Mouse (Mus musculus) erythroblast, adult 5-6 weeks (primary cell): ENCODE results near the gene Nacc1. TPM values are rescaled to one million over a fixed set of nuclear protein-coding genes. Genes with fewer than 3 reads are reported as not detected.

Source experiments
- ATAC-seq: replicated peaks from 2 replicates; pipeline ENCODE4 v1.8.0; 2016; ENCODE audit warnings: moderate number of reproducible peaks, mild to moderate bottlenecking, moderate TSS enrichment, inconsistent platforms; ENCODE audit not compliant: poor library complexity, low FRiP score, severe bottlenecking
- total RNA-seq, 2 experiments: library from RNA; stranded (forward) in 1 of 2; stranded (reverse) in 1 of 2; fragments of 150-400 nt in 1 of 2; fragments of 200-764, 138-1000 nt in 1 of 2; gene quantifications; 2 replicates each; pipeline versions ENCODE4 v1.2.3 to v1.2.4; 2015 to 2017; ENCODE audit warnings: low replicate concordance in 2 of 2

The Nacc1 gene
- total RNA-seq, 2 experiments from 2014 or later: 12.7 to 13.1 TPM

- ATAC-seq: no peak
Observed at GRCm38 (mm10) chr8:84716790-84717189, 29.1 kb upstream of the Nacc1 start.

GRCm38 (mm10) chr8:84715893-84716468 is 28.3 kb upstream of the Nacc1 start:
- ATAC-seq: no peak

GRCm38 (mm10) chr8:84714161-84714560 is 26.5 kb upstream of the Nacc1 start:
- ATAC-seq: no peak

- ATAC-seq: no peak
Observed at GRCm38 (mm10) chr8:84713381-84713780, 25.7 kb upstream of the Nacc1 start.

GRCm38 (mm10) chr8:84712759-84713120 is 25.1 kb upstream of the Nacc1 start:
- no peak for ATAC-seq

- ATAC-seq: no peak
Observed at GRCm38 (mm10) chr8:84711933-84712758, 24.5 kb upstream of the Nacc1 start.

- no peak for ATAC-seq
Observed at GRCm38 (mm10) chr8:84711312-84711711, 23.6 kb upstream of the Nacc1 start.

GRCm38 (mm10) chr8:84709931-84710330 is 22.3 kb upstream of the Nacc1 start:
- no peak for ATAC-seq

- ATAC-seq: peak; percentile 68
Observed at GRCm38 (mm10) chr8:84708774-84709475, 21.3 kb upstream of the Nacc1 start.

GRCm38 (mm10) chr8:84708071-84708541 is 20.4 kb upstream of the Nacc1 start:
- no peak for ATAC-seq

- no peak for ATAC-seq
Observed at GRCm38 (mm10) chr8:84707267-84707883, 19.7 kb upstream of the Nacc1 start.

GRCm38 (mm10) chr8:84706610-84707266 is 19.1 kb upstream of the Nacc1 start:
- no peak for ATAC-seq

- ATAC-seq: no peak
Observed at GRCm38 (mm10) chr8:84705960-84706359, 18.3 kb upstream of the Nacc1 start.

GRCm38 (mm10) chr8:84704867-84705831 is 17.5 kb upstream of the Nacc1 start:
- no peak for ATAC-seq

GRCm38 (mm10) chr8:84704356-84704755 is 16.7 kb upstream of the Nacc1 start:
- peak; percentile 13; the same call in 1 of the 2 replicates for ATAC-seq

- no peak for ATAC-seq
Observed at GRCm38 (mm10) chr8:84703466-84704249, 16.0 kb upstream of the Nacc1 start.

- ATAC-seq: no peak
Observed at GRCm38 (mm10) chr8:84702963-84703465, 15.4 kb upstream of the Nacc1 start.

GRCm38 (mm10) chr8:84702561-84702960 is 14.9 kb upstream of the Nacc1 start:
- ATAC-seq: 0 out of 2 replicates have a peak, but pooled peaks have one; percentile 1
